Mouse (Mus musculus) urinary bladder, postnatal 25 days (tissue): ENCODE results near the gene Prrc2a.

Experiments
- DNase-seq: peaks from one replicate; pipeline ENCODE4 v3.0.0; 2022; ENCODE audit warnings: low spot score

The Prrc2a gene

GRCm38 (mm10) chr17:35164568-35165450, at the start of gene Prrc2a:
Prrc2a (minus strand) TSS chr17:35164897.
- DNase-seq = peak; percentile 91

GRCm38 (mm10) chr17:35213071-35213470, 48.4 kb upstream of the Prrc2a start:
- no peak for DNase-seq

- DNase-seq = no peak
Observed at GRCm38 (mm10) chr17:35210593-35210992, 45.9 kb upstream of the Prrc2a start.

GRCm38 (mm10) chr17:35209785-35210535, 45.3 kb upstream of the Prrc2a start:
- DNase-seq = no peak

- DNase-seq = no peak
Observed at GRCm38 (mm10) chr17:35205380-35205769, 40.7 kb upstream of the Prrc2a start.

- no peak for DNase-seq
Observed at GRCm38 (mm10) chr17:35204494-35205379, 40.0 kb upstream of the Prrc2a start, which contains the start of gene Lta. Lta (minus strand) TSS chr17:35205351.

- no peak for DNase-seq
Observed at GRCm38 (mm10) chr17:35202442-35202841, 37.7 kb upstream of the Prrc2a start.

- DNase-seq = no peak
Observed at GRCm38 (mm10) chr17:35201787-35202186, 37.1 kb upstream of the Prrc2a start, which contains the start of gene Tnf. Tnf (minus strand) TSS chr17:35202007.

GRCm38 (mm10) chr17:35201128-35201527, 36.4 kb upstream of the Prrc2a start:
- no peak for DNase-seq

GRCm38 (mm10) chr17:35200398-35200797, 35.7 kb upstream of the Prrc2a start:
- no peak for DNase-seq

- no peak for DNase-seq
Observed at GRCm38 (mm10) chr17:35198946-35199345, 34.2 kb upstream of the Prrc2a start.

- no peak for DNase-seq
Observed at GRCm38 (mm10) chr17:35198029-35198428, 33.3 kb upstream of the Prrc2a start.

GRCm38 (mm10) chr17:35197126-35197525, 32.4 kb upstream of the Prrc2a start:
- no peak for DNase-seq

- DNase-seq = no peak
Observed at GRCm38 (mm10) chr17:35196321-35196641, 31.6 kb upstream of the Prrc2a start.

- peak; percentile 74 for DNase-seq
Observed at GRCm38 (mm10) chr17:35195631-35196320, 31.1 kb upstream of the Prrc2a start.

- DNase-seq = no peak
Observed at GRCm38 (mm10) chr17:35194844-35195630, 30.3 kb upstream of the Prrc2a start.

GRCm38 (mm10) chr17:35193881-35194843, 29.5 kb upstream of the Prrc2a start, which contains the start of gene Ltb:
Ltb (plus strand) TSS chr17:35194439.
- DNase-seq = no peak

- DNase-seq = no peak
Observed at GRCm38 (mm10) chr17:35192924-35193323, 28.2 kb upstream of the Prrc2a start.

GRCm38 (mm10) chr17:35191723-35192122, 27.0 kb upstream of the Prrc2a start:
- no peak for DNase-seq
